Mouse (Mus musculus): ENCODE data around the gene Rab40c. TPM values are rescaled to one million over a fixed set of nuclear protein-coding genes. Genes with fewer than 3 reads are reported as not detected.
A peak's percentile ranks its signal among the peaks of the same experiment; 100 is the strongest.

The Rab40c gene
- polyA plus RNA-seq, 1 experiment from 2014 or later, result 15.8 TPM

DNA sequence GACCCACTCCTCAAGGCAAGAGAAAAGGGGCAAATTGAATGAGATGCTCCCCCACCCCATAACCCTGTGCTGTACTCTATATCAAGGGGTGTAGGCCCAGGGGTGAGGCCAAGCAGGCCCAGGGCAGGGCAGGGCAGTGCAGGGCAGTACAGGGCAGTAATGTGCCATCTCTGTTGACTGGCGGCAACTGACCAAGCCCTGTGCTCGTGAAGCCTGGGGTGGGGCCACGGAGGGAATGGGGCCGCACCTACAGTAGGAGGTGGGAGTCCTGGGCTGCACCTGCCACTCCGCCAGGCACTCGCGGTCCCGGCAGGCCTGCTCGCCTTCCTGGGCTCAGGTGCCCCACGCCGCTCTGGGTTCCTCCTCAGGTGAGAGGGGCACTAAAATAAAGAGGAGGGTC lies 54.2 kb downstream of the Rab40c start:
- WGBS, result 46% methylated on average over 11 of the region's 11 CpGs
- H3K9ac ChIP-seq (ENCODE audit: low read depth, low read length), result no peak overlapping the region
- no peaks in the 10 kb centered on the region for H3K27me3 ChIP-seq (replicated peaks; ENCODE audit: control insufficient read depth, insufficient read depth, low read length)
- TF ChIP-seq CTCF (IDR thresholded peaks at IDR 0.05; ENCODE audit: low read depth), result no peak
- peak; percentile 14; the same call in 1 of the 2 replicates for ATAC-seq
- H3K27ac ChIP-seq (ENCODE audit: low read depth, low read length), result peak overlapping the region; percentile 57
- H3K4me3 ChIP-seq (ENCODE audit: low read depth, low read length), result no peak overlapping the region
- peak overlapping the region; percentile 48 for H3K4me2 ChIP-seq (replicated peaks; ENCODE audit: low read depth)
- H3K4me1 ChIP-seq (replicated peaks; ENCODE audit: control insufficient read depth, insufficient read depth, low read length), result 0 out of 2 replicates have a peak, but pooled peaks cover 8% of the 10 kb centered on the region
- H3K36me3 ChIP-seq (ENCODE audit: control insufficient read depth, insufficient read depth), result no peaks in the 10 kb centered on the region
- no peaks in the 10 kb centered on the region for H3K9me3 ChIP-seq (ENCODE audit: control insufficient read depth)

DNA sequence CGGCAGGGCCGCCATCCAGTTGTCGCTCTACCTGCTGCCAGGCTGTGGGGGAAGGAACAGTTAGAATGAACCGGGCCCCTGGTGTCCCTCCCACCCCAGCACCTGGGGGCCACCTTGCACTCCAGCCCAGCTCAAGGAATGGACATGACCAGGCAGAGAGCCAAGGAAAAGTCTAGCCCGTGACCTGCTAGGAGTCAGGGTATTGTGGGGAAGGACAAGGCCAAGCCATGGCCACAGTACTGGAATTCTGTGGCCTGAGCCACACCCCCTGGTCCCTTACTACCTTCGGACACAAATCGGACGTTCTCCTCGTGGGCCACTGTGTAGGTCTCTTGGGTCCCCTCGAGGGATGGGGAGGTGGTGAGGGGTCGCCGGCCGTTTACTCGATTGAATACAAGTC lies 55.2 kb downstream of the Rab40c start:
- no peak for TF ChIP-seq CTCF (IDR thresholded peaks at IDR 0.05; ENCODE audit: low read depth)
- Histone ChIP-seq H3K4me2 (replicated peaks; ENCODE audit: low read depth) (no peak overlapping the region), H3K4me1 (replicated peaks; ENCODE audit: control insufficient read depth, insufficient read depth, low read length) (0 out of 2 replicates have a peak, but pooled peaks cover 8% of the 10 kb centered on the region), H3K9ac (ENCODE audit: low read depth, low read length) (no peak overlapping the region), H3K9me3 (ENCODE audit: control insufficient read depth) (no peaks in the 10 kb centered on the region), H3K27me3 (replicated peaks; ENCODE audit: control insufficient read depth, insufficient read depth, low read length) (no peaks in the 10 kb centered on the region), H3K27ac (ENCODE audit: low read depth, low read length) (no peak overlapping the region), H3K4me3 (ENCODE audit: low read depth, low read length) (no peak overlapping the region), H3K36me3 (ENCODE audit: control insufficient read depth, insufficient read depth) (no peaks in the 10 kb centered on the region)
- no peak for ATAC-seq
- 92% methylated on average over 14 of the region's 14 CpGs for WGBS

DNA sequence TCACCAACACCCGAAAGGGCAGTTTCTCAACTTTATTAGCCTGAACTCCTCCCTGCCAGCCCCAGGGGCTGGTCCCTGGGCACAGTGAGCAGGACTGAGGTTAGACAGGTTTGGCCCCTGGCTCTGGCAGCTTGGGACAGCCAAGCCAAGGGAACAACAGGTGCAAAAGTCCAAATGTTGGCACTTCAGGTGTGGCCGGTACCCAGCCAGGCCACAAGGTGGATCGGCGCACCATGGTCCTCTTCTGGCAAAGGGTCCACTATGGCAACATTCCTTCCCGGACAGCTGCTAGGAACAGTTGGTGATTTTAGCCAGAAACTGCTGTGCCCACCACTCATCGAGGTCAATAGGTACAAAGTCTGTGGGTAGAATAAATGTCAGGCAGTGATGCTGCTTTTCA lies 55.8 kb downstream of the Rab40c start:
- Histone ChIP-seq H3K4me3 (ENCODE audit: low read depth, low read length) (no peak overlapping the region), H3K9ac (ENCODE audit: low read depth, low read length) (no peak overlapping the region), H3K4me2 (replicated peaks; ENCODE audit: low read depth) (no peak overlapping the region), H3K36me3 (ENCODE audit: control insufficient read depth, insufficient read depth) (no peaks in the 10 kb centered on the region), H3K9me3 (ENCODE audit: control insufficient read depth) (no peaks in the 10 kb centered on the region), H3K4me1 (replicated peaks; ENCODE audit: control insufficient read depth, insufficient read depth, low read length) (0 out of 2 replicates have a peak, but pooled peaks cover 8% of the 10 kb centered on the region), H3K27ac (ENCODE audit: low read depth, low read length) (no peak overlapping the region), H3K27me3 (replicated peaks; ENCODE audit: control insufficient read depth, insufficient read depth, low read length) (no peaks in the 10 kb centered on the region)
- peak; percentile 40 for TF ChIP-seq CTCF (IDR thresholded peaks at IDR 0.05; ENCODE audit: low read depth)
- WGBS, result 68% methylated on average over 6 of the region's 6 CpGs
- ATAC-seq, result no peak

DNA sequence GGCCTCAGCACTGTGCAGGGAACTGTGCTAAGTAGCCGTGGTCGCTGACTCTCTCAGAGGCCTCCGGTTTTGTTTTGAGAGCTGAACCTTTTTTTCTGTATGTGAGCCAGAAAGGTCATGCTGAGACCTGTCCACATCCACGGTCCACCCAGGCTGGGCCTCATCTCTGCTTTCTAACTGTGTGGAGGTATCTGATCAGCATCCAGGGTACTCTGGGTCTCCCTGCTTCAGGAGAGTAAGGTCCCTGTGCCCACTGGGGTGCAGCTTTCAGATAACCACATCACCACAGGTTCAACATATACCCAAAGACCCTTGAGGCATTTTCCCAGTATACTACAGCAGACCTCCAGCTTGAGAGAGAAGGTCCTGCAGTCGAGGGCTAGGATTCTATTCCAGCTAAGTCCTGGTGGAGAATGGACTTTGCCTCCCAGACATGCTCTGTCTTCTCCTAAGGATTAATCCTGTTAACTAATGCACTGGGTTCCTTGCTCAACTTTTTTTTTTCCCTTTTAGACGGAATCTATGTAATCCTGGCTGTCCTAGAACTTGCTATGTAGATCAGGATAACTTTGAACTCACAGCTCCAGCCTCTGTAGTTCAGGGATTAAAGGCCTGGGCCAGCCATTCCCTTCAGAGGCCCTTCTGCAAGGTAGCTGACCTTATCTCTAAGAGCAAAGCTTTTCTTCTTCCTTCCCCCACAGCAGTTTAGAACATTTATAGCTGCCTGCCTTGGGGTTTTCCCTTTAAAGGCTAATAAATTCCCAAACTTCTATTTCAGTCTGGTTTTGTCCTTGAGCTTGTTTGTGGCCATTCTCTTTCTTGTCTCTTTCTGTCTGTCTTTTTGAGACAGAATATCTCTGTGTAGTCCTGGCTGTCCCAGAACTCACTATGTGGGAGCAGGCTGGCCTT lies 57.6 kb downstream of the Rab40c start:
- no peak for ATAC-seq

DNA sequence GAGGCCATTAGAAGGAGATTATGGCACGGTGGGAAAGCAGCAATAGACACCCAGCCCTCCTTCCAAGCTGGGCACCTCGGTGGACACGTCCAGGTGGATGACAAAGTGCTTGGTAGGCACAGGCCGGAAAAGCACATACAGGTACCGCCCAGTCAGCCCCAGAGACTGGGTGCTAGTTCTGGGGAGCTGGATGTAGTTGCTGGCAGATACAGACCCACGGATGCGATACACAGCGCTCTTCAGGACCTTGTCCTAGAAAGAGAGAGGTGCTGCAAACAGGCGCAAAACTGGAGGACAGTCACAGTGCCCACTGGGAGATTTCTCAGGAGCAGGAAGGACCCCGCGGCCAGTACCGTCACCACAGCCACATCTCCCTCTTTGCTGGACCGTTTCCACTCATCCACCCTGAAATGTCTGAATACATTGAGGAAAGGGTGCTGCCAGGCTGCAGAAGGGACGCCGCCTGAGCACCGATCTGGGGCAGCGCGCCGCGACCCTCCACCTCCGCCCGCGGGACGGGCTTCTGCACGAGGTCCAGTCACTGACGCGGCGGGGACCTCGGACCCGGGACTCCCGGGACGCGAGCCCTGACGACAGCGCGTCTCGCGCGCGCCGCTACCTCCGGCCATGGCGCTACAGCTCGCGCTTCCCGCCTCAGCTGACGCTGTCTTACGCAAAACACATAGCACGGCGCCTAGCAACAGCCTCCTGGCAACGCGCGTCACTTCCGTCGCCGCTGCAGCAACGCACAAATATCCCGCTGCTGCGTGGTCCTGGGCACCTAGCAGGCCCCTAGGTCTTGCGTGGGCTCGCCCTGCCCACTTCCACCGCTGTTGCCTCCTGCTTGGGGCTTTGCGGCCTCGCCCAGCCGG lies 58.5 kb downstream of the Rab40c start, which contains the start of gene Wdr90:
Gene Wdr90 (minus strand): TSS at position 670 of the 872 bp plus-strand sequence.
- TF ChIP-seq CTCF (IDR thresholded peaks at IDR 0.05; ENCODE audit: low read depth), result peak; percentile 63
- Histone ChIP-seq H3K9ac (ENCODE audit: low read depth, low read length) (peak within 1 kb of the TSS; percentile 47), H3K4me3 (ENCODE audit: low read depth, low read length) (peak within 1 kb of the TSS; percentile 57), H3K4me1 (replicated peaks; ENCODE audit: control insufficient read depth, insufficient read depth, low read length) (0 out of 2 replicates have a peak, but pooled peaks cover 8% of the 10 kb centered on the region), H3K27me3 (replicated peaks; ENCODE audit: control insufficient read depth, insufficient read depth, low read length) (no peaks in the 10 kb centered on the region), H3K4me2 (replicated peaks; ENCODE audit: low read depth) (peak within 1 kb of the TSS; percentile 93), H3K9me3 (ENCODE audit: control insufficient read depth) (no peaks in the 10 kb centered on the region), H3K36me3 (ENCODE audit: control insufficient read depth, insufficient read depth) (no peaks in the 10 kb centered on the region), H3K27ac (ENCODE audit: low read depth, low read length) (peak within 1 kb of the TSS; percentile 46; the same call in 1 of the 2 replicates)
- WGBS, result 3% methylated on average over 65 of the region's 65 CpGs
- peak; percentile 81 for ATAC-seq

More for the DNA sequence above, 57.6 kb downstream of the Rab40c start:
- TF ChIP-seq CTCF (IDR thresholded peaks at IDR 0.05; ENCODE audit: low read depth), result no peak
- Histone ChIP-seq H3K4me3 (ENCODE audit: low read depth, low read length) (peak overlapping the region; percentile 57), H3K4me1 (replicated peaks; ENCODE audit: control insufficient read depth, insufficient read depth, low read length) (0 out of 2 replicates have a peak, but pooled peaks cover 8% of the 10 kb centered on the region), H3K27ac (ENCODE audit: low read depth, low read length) (peak overlapping the region; percentile 46; the same call in 1 of the 2 replicates), H3K27me3 (replicated peaks; ENCODE audit: control insufficient read depth, insufficient read depth, low read length) (no peaks in the 10 kb centered on the region), H3K4me2 (replicated peaks; ENCODE audit: low read depth) (peak overlapping the region; percentile 93), H3K9ac (ENCODE audit: low read depth, low read length) (peak overlapping the region; percentile 47), H3K36me3 (ENCODE audit: control insufficient read depth, insufficient read depth) (no peaks in the 10 kb centered on the region), H3K9me3 (ENCODE audit: control insufficient read depth) (no peaks in the 10 kb centered on the region)
- 4% methylated on average over 6 of the region's 6 CpGs for WGBS
